Mouse (Mus musculus): Measurements from ENCODE around the gene Tenm4. TPM values are rescaled to one million over a fixed set of nuclear protein-coding genes. Genes with fewer than 3 reads are reported as not detected.
"Not testable (repeated sequence)": the region's sequence is repeated elsewhere in the genome, so short reads cannot be mapped to it uniquely, and the experiment has no call there.

Tenm4 gene
- polyA plus RNA-seq, 2 experiments = 12.7 to 37.4 TPM

DNA sequence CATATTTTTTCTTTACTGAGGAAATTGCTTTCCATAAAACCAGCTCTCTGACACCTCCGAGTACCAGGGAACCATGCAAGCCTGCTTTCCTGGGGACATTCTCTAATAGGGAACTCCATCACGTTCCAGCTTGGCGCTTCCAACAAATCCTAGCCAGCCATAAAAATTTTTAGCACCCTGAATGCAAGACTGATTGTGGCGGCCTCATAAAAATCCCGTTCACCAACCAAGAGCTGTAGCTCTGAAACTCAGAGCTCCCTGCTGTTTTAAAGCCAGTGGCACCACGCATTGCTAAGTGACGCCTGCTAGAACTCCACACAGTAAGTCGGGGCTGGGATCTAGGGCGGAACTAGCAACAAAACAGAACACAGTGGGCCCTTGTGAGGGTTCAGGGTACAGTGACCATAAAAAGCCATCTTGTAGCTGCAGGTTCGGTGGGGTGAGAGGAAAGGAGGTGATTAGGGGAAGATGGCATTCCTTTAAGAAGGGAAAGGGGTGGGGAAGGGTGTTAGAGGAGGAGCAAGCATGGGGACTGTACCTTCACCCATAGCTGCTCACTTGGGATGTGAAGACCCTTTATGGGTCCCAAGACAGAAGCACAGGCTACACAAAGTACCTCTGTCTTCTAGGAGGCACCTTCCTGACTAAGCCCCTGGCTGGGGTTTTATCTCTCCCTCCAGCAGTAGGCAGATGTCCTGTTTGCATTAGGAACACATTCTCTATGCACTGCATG is 439.0 kb downstream of the Tenm4 start:
- Histone ChIP-seq H3K4me2 (replicated peaks; ENCODE audit: low read depth, low read length, severe bottlenecking) (peak overlapping the region; percentile 13), H3K36me3 (ENCODE audit: control insufficient read depth, insufficient read depth, low read length) (no peaks in the 10 kb centered on the region), H3K9ac (ENCODE audit: low read depth, low read length, severe bottlenecking) (no peak overlapping the region), H3K27ac (replicated peaks; ENCODE audit: low read depth, low read length) (peak overlapping the region; percentile 73), H3K27me3 (ENCODE audit: control insufficient read depth, insufficient read depth, low read length) (no peaks in the 10 kb centered on the region), H3K4me1 (ENCODE audit: control insufficient read depth, insufficient read depth, low read length) (peaks cover 13% of the 10 kb centered on the region), H3K4me3 (replicated peaks; ENCODE audit: low read length) (no peak overlapping the region), H3K9me3 (ENCODE audit: control insufficient read depth, low read length) (no peaks in the 10 kb centered on the region)
- no peak for TF ChIP-seq POLR2A (IDR thresholded peaks at IDR 0.05; ENCODE audit: borderline replicate concordance, extremely low read depth, insufficient read depth, insufficient read length)
- ATAC-seq (ENCODE audit: low FRiP score, low read depth) = peak; percentile 81
- peak; percentile 68 for DNase-seq (ENCODE audit: low spot score)
- WGBS = 10% methylated on average over 10 of the region's 10 CpGs

DNA sequence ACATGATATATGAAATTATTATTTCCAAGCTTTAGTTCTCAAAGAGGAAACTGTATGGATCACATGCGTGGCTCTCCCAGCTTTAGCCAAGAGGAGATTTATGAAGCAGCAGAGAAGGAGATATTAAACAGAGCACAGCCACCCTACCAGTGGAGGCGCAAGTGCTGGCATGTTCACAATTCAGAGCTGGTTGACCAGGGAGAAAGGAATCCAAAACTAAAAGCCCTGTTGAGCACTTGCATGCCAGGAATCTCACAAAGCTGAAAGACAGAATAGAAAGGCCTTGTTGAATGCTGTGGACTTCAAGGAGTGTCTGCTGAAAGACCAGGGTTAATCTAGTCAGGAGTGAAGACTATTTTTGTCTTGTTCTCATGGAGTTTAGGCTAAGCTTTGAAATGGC is 446.3 kb downstream of the Tenm4 start:
- no peak for DNase-seq (ENCODE audit: low spot score)
- no peak for TF ChIP-seq POLR2A (IDR thresholded peaks at IDR 0.05; ENCODE audit: borderline replicate concordance, extremely low read depth, insufficient read depth, insufficient read length)
- 74% methylated on average over 2 of the region's 2 CpGs for WGBS
- no peak overlapping the region for H3K4me2 ChIP-seq (replicated peaks; ENCODE audit: low read depth, low read length, severe bottlenecking)
- H3K36me3 ChIP-seq (ENCODE audit: control insufficient read depth, insufficient read depth, low read length) = no peaks in the 10 kb centered on the region
- no peaks in the 10 kb centered on the region for H3K27me3 ChIP-seq (ENCODE audit: control insufficient read depth, insufficient read depth, low read length)
- H3K4me3 ChIP-seq (replicated peaks; ENCODE audit: low read length) = no peak overlapping the region
- ATAC-seq (ENCODE audit: low FRiP score, low read depth) = no peak
- no peak overlapping the region for H3K27ac ChIP-seq (replicated peaks; ENCODE audit: low read depth, low read length)
- H3K9ac ChIP-seq (ENCODE audit: low read depth, low read length, severe bottlenecking) = no peak overlapping the region
- H3K9me3 ChIP-seq (ENCODE audit: control insufficient read depth, low read length) = no peaks in the 10 kb centered on the region
- H3K4me1 ChIP-seq (ENCODE audit: control insufficient read depth, insufficient read depth, low read length) = no peaks in the 10 kb centered on the region; the same call in 1 of the 2 replicates

DNA sequence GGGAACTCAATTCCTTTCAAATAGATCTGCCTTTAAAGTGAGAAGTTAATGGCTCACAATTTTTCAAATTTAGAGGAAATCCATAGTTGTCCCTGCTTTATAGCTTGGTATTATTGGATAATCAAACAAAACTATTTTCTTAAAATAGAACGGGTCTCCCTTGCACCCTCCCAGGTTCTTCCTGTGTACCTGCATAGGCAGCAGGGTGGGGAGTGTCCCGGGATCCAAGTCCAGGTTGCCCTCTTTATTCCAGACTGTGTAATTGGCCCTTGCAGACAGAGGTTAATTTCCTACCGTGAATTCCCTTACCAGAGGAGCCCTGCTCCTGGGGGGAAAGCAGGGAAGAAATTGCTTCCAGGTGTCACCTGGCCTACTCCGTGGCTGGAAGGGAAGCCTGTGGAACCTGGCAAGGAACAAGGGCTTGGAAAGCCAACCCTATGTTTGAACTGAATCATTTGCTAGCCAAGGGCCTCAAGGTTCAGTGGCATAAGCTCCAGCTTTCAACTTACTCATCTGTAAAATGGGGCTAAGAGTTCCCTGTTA is 449.0 kb downstream of the Tenm4 start:
- no peak for DNase-seq (ENCODE audit: low spot score)
- no peak overlapping the region for H3K4me2 ChIP-seq (replicated peaks; ENCODE audit: low read depth, low read length, severe bottlenecking)
- no peak for ATAC-seq (ENCODE audit: low FRiP score, low read depth)
- H3K36me3 ChIP-seq (ENCODE audit: control insufficient read depth, insufficient read depth, low read length) = no peaks in the 10 kb centered on the region
- TF ChIP-seq POLR2A (IDR thresholded peaks at IDR 0.05; ENCODE audit: borderline replicate concordance, extremely low read depth, insufficient read depth, insufficient read length) = no peak
- no peaks in the 10 kb centered on the region for H3K9me3 ChIP-seq (ENCODE audit: control insufficient read depth, low read length)
- H3K9ac ChIP-seq (ENCODE audit: low read depth, low read length, severe bottlenecking) = no peak overlapping the region
- 19% methylated on average over 4 of the region's 4 CpGs for WGBS
- H3K27ac ChIP-seq (replicated peaks; ENCODE audit: low read depth, low read length) = no peak overlapping the region
- no peaks in the 10 kb centered on the region; the same call in 1 of the 2 replicates for H3K4me1 ChIP-seq (ENCODE audit: control insufficient read depth, insufficient read depth, low read length)
- H3K4me3 ChIP-seq (replicated peaks; ENCODE audit: low read length) = no peak overlapping the region
- no peaks in the 10 kb centered on the region for H3K27me3 ChIP-seq (ENCODE audit: control insufficient read depth, insufficient read depth, low read length)

DNA sequence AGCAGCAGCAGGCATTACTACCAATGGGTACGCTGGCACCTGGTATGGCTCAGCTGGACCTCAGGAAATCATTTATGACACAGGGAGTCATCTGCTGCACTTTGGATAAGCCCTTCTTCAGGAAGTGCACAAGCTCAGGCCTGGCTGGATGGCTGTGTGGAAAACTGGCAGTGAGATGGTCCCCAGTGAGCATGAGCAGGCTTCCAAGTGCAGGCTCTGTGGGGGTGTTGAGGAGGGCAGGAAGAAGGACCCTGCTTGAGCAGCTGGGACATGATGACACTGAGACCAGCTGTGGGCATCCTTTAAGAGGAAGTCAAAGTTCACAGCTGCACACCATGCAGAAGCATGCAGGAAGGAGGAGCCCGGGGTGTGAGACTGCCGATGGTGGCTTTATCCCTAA is 455.3 kb downstream of the Tenm4 start:
- whole genome bisulfite sequencing = 77% methylated on average over 3 of the region's 3 CpGs
- ATAC-seq (ENCODE audit: low FRiP score, low read depth) = no peak

DNA sequence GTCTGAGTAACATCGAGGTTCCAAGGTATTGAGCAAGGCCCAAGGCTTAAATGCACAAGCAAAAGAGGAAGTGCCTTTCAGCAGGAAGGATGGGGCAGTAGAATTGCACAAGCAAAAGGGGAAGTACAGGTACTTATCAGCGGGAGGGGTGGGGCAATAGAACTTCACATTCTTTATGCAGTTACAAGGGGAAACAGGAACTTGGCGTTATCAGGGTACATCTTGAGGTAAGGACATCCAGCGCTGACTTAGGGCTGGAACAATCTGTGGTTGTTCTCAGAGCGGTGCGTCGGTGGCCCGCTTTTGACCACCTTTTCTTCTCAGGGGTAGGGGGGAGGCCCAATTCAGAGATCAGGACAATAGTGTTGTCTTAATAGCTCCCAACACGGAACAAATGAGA is 459.5 kb downstream of the Tenm4 start:
- H3K9me3 ChIP-seq (ENCODE audit: control insufficient read depth, low read length); H3K27me3 ChIP-seq (ENCODE audit: control insufficient read depth, insufficient read depth, low read length); ATAC-seq (ENCODE audit: low FRiP score, low read depth); DNase-seq (ENCODE audit: low spot score); H3K36me3 ChIP-seq (ENCODE audit: control insufficient read depth, insufficient read depth, low read length); H3K4me2 ChIP-seq (replicated peaks; ENCODE audit: low read depth, low read length, severe bottlenecking); H3K9ac ChIP-seq (ENCODE audit: low read depth, low read length, severe bottlenecking); H3K4me3 ChIP-seq (replicated peaks; ENCODE audit: low read length); H3K4me1 ChIP-seq (ENCODE audit: control insufficient read depth, insufficient read depth, low read length); H3K27ac ChIP-seq (replicated peaks; ENCODE audit: low read depth, low read length): not testable (repeated sequence)
- WGBS = 95% methylated on average over 9 of the region's 9 CpGs

More for the DNA sequence above, 455.3 kb downstream of the Tenm4 start:
- Histone ChIP-seq H3K4me3 (replicated peaks; ENCODE audit: low read length) (no peak overlapping the region), H3K9me3 (ENCODE audit: control insufficient read depth, low read length) (no peaks in the 10 kb centered on the region), H3K4me1 (ENCODE audit: control insufficient read depth, insufficient read depth, low read length) (no peaks in the 10 kb centered on the region), H3K9ac (ENCODE audit: low read depth, low read length, severe bottlenecking) (no peak overlapping the region), H3K27me3 (ENCODE audit: control insufficient read depth, insufficient read depth, low read length) (no peaks in the 10 kb centered on the region), H3K27ac (replicated peaks; ENCODE audit: low read depth, low read length) (no peak overlapping the region), H3K4me2 (replicated peaks; ENCODE audit: low read depth, low read length, severe bottlenecking) (no peak overlapping the region), H3K36me3 (ENCODE audit: control insufficient read depth, insufficient read depth, low read length) (no peaks in the 10 kb centered on the region)
- TF ChIP-seq POLR2A (IDR thresholded peaks at IDR 0.05; ENCODE audit: borderline replicate concordance, extremely low read depth, insufficient read depth, insufficient read length) = no peak
- DNase-seq (ENCODE audit: low spot score) = no peak

Data from limb, embryonic 14.5 days (tissue).